Mouse (Mus musculus) gastrocnemius, adult 18-20 months (tissue): ENCODE results near the gene Tpd52l1. TPM values are rescaled to one million over a fixed set of nuclear protein-coding genes. Genes with fewer than 3 reads are reported as not detected.

Experiments
- DNase-seq: peaks from one replicate; pipeline ENCODE4 v3.0.0; 2021; ENCODE audit warnings: low spot score
- total RNA-seq, 2 experiments: library from RNA; stranded (reverse); gene quantifications; 2 replicates each; pipeline ENCODE4 v1.2.3; 2021

The Tpd52l1 gene
- total RNA-seq, 2 experiments from 2014 or later: 34.1 to 40.9 TPM

DNA sequence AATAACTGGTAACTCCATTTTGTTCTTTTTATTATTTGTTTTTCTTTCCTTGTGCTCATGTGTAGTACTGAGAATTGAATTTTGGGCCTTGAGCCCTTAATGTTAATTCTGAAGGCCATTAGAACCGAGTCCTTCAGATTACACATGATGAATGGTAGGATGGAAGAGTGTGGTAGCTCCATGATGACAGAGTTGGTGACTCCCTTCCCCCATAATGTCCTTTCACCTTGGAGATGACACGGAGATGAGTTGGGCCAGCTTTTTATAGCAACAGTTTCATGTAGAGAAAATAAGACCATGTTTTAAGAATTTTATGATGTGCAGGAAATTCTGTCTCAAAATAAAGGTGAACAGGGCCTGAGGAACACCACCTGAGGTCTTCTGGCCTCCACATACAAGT, 94.7 kb downstream of the Tpd52l1 start:
- no peak for DNase-seq

- DNase-seq: no peak
Observed at GRCm38 (mm10) chr10:31346401-31346800, 99.4 kb downstream of the Tpd52l1 start.

GRCm38 (mm10) chr10:31336432-31336831, 109.3 kb downstream of the Tpd52l1 start:
- no peak for DNase-seq

DNA sequence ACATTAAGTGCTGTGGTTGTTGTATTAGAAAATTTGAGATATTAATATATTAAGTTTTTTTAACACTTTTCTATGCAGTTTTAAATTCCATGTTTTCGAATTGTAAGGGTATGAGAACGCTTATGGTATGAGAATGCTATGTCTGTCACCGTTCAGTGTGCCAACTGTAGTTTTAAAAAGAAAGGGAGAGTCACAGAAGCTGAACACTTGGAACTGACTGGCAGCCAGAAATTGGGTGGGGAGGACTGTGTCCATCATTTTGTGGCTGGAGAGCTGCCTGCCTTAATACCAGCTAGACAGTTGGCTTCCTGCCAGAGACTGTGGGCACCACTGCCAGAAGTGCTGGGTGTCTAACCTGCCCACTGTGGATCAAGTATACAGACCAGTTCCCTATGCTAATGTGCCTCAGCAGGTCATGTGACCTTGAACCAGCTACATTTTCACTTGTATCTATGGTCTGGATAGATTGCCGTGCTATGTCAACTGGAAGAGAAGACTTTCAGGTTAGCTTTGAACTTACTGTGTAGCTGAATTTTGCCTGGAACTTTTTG, 114.5 kb downstream of the Tpd52l1 start:
- DNase-seq: peak; percentile 25

DNA sequence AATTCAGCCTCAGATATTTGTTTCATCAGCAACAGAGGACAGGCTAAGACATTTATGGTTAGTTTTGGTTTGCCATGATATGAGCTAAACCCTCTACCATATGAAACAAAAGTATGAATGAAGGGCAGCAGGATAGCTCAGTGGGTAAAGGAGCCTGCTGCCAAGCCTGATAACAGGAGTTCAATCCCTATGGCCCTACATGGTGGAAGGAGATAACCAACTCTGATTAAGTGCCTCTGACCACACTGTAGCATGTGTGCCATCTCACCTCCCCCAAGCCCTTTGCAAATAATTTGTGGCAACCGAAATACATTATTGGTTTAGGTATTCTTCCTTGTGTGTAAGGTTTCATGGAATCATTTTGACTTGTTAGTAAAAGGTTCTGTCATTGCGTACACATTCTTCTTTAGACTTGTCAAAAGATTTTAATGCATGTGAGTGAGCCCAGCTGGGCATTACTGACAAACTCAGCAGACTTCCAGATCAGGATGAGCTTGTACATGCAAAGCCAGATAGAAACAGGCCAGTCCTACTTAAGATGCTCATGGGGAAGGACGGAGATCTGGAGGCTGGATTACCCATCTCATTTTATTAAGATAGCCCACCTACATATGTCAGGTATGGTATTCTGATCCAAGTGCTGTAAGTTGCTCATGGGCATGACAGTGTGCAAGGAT, 115.3 kb downstream of the Tpd52l1 start:
- DNase-seq: no peak

- no peak for DNase-seq
Observed at GRCm38 (mm10) chr10:31329436-31329835, 116.3 kb downstream of the Tpd52l1 start.

DNA sequence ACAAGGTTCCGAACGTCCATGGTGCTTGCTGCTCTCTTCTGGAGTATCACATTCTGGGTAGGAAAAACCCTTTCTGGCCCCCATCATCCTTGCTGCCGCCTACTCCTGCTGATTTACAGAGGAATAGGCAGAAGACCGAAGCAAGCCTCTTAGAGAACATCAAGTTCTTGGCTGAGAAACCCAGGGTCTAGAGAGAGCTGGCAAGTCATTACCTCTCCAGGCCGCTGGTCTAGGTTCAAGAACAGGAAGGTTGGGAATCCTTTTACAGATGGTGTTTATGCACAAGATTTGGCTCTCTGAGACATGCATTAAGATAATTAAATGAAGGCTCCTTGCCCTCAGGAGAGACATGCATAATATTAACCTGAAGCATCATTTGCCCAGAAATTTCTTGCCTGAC, 127.3 kb downstream of the Tpd52l1 start:
- DNase-seq: peak; percentile 28

DNA sequence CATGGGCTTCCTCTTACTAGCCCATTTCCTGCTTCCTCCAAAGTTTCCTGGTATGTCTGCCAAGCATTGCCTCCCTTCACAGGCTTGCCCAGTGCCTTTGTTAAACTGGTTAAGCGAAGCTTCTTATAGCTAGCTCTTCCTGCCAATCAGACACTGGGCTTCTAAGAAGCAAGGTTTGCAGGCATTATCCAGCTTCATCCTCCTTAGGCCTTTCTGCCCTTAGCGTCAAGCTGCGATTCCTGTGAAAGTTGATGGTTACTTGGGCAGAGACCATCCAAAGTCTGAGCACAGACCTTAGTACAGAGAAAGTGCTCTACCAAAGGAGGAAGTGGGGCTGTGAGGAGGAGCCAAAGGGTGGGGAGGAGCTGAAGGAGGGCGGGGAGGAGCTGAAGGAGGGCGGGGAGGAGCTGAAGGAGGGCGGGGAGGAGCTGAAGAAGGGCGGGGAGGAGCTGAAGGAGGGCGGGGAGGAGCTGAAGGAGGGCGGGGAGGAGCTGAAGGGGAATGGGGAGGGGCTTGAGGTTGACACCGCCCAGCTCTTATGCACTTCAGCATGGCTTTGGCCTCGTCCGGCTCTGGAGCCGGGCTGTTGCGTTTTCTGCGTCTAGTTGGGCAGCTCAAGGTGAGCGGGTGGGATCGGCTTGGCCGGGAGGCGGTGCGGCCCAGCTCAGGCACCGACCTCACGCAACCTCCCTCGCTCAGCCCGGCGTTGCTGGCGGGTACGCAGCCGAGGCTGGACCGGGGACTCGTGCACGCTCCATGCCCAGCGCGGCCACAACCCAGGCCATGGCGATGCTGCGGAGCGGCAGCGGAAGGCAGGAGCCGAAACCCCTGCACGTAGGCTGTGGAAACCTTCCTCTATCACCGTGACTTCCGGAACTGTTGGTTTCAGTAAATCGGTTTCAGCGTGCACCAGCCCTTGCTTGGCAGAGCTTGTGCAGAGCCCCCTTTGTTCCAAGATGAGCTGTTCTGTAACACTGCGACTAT, 132.6 kb downstream of the Tpd52l1 start, which contains the start of gene Hddc2:
Gene Hddc2 (plus strand): TSS at position 519 of the 984 bp plus-strand sequence.
- peak; percentile 68 for DNase-seq

DNA sequence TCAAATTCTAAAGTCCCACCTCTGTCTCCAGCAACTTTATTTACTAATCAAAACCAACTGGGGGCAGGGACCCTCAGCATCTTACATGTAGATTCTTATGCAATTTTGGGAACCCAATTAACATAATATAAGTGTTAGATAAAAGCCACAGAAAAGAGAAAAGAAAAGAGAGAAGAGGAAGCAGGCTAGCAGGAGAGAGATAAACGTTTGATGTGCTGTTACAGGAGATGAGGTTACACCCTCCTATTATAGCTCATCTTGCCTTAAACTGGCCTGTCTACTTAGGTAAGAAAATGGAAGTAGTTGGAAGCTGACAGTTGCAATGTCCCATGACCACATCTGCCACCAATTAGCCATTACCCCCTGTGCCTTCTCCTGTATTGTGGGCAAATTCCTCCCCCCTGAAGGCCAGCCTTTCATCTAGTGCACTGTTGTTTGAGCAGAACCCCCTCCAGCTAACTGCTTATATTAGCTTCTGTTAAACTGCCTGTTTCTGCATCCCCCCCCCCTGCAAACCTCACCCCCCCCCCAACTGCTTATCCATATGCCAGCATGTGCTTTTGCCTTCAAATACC, 138.6 kb downstream of the Tpd52l1 start:
- DNase-seq: no peak

- DNase-seq: no peak
Observed at GRCm38 (mm10) chr10:31303446-31303845, 142.3 kb downstream of the Tpd52l1 start.

- no peak for DNase-seq
Observed at GRCm38 (mm10) chr10:31300292-31300691, 145.5 kb downstream of the Tpd52l1 start.

- peak; percentile 49 for DNase-seq
Observed at GRCm38 (mm10) chr10:31298921-31299574, 146.7 kb downstream of the Tpd52l1 start.

DNA sequence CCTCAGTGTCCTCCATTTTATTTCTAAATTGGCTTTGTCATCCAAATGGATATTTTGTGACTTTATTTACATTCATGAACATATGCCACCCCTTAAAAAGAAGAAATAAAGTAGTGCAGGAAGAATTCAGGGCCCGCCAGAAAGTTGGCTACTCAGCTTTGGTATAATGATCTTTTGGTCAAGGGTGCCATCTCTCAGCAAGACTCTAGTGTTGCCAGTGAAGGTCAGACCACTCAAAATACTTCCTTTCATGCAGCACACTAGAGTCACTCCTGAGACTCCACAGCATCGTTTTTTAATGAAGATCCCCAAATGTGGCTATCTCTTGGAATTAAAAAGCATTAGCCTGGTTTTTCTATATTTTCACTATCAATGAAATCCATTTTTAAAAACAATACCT, 147.5 kb downstream of the Tpd52l1 start:
- no peak for DNase-seq

GRCm38 (mm10) chr10:31297106-31297505, 148.7 kb downstream of the Tpd52l1 start:
- no peak for DNase-seq

- no peak for DNase-seq
Observed at GRCm38 (mm10) chr10:31296458-31296857, 149.3 kb downstream of the Tpd52l1 start.

DNA sequence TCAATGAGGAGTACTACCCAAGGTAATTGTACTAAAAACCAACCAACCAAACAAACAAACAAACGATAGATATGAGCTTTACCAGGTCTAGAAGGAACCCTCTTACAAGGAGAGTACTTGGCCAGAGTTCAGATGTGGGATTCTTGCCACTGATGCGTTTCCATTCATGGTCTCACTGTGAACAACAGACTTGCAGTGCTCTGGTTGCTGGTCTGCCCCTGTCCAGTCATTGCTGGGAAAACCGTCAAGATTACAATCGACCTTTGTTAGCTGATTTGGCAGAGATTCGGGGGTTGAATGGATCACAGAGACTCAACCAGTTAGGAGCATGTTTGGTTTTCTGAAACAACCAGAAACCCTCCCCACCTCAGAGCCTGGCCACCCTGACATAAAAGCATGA, 150.1 kb downstream of the Tpd52l1 start:
- DNase-seq: no peak

DNA sequence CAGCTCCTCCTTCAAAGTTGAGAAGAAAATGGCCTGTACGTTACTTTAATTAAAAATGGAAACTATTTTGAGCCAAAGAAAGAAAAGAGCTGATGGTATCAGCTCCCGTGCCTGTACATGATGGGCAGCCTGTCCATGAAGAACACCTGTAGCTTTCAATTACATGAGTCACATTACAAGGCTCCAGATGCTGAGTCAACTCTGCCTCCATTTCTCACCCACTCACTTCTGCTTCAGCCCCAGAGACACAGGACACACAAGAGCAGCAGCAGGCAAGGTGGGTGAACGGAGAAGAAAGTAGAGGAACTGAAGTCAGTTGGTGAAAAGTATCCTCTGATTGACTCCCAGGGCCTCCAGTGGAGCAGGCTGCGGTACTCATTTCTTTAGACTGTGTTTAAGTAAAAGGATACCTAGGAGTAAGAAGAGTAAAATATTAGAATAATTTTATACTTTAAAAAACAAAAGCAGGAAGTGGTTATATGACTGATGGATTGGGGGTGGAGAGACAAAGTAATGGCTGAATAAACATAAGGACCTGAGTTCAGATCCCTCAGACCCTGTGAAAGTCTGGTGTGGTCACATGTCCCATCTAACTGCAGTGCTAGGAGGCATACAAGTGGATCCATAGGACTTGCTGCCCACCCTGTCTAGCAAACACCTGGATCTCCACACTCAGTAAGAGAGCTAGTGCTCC, 156.9 kb downstream of the Tpd52l1 start:
- no peak for DNase-seq

- no peak for DNase-seq
Observed at GRCm38 (mm10) chr10:31287787-31288186, 158.0 kb downstream of the Tpd52l1 start.
